Mouse (Mus musculus) brain, adult 2 months (tissue): ENCODE data around the gene Prlh.

Experiments
- DNase-seq: peaks from one replicate; pipeline ENCODE4 v3.0.0; 2011; ENCODE audit warnings: low read depth, low spot score

Gene Prlh

DNA sequence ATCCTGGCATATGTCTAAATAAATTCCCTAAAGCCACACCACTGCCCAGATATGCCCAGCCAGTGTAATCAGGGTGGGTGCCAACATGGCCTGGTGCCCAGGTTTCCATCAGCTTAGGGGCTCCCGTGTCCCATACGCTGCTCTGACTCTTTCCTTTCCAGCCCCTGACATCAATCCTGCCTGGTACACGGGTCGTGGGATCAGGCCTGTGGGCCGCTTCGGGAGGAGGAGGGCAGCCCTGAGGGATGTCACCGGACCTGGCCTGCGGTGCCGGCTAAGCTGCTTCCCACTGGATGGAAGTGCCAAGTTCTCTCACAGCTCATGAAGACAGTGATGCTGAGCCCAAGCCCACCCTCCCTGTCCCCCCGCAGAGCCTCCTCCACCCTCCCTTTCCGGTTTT is 780 bp downstream of the Prlh start:
- DNase-seq: no peak

DNA sequence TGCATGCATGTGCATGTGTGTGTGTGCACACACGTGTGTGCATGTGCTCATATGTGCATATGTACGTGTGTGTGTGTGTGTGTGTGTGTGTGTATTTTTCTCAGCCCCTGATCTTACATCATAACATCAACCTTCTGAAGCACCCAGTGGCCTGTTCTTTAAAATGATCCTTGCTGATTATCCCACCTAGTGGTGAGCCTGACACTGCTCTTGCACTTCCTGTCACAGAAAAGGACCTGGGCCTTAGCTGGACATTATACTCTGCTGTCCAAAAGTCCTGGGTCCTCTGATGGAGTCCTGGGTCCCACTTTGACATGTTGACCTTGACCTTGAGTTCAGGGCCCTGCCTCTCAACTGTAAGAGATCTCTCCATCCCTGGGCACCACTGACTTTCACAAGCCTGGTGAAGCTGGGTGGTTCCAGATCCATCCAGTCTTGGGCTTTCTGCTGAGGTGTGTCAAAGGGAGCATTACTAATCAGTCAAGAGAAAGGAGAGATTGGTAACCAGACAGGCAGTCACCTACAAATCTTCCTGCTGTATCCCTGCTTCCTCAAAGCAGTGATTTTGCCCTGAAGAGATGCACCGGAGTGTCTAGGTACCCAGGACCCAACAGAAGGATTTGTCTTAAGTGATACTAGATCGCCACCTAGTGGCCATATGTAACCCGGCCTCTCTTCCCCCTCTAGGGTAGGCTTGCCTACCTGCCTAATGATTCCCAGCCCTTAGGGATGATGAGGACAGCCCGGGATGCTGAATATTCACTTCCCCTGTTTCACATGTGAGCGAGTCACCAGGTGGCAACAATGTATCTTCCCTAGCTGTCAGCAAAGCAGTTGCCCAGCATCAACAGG is 3.6 kb downstream of the Prlh start:
- peak; percentile 85 for DNase-seq

DNA sequence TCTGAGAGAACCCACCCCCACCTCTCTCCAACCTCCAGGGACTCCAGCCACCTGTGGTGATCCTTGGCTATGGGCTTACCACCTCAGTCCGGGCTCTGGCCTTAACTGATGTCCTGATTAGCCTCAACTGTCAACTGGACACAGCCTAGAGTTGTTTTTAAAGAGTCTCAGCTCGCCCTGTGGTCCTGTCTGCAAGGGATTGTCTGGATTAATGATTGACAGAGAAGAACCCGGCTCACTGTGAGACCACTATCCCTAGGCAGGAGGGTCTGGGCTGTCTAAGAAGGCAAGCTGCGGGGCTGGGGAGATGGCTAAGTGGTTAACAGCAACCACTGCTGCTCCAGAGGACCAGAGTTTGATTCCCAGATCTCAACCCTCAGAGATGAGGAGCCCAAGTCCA is 9.6 kb downstream of the Prlh start:
- DNase-seq: no peak

DNA sequence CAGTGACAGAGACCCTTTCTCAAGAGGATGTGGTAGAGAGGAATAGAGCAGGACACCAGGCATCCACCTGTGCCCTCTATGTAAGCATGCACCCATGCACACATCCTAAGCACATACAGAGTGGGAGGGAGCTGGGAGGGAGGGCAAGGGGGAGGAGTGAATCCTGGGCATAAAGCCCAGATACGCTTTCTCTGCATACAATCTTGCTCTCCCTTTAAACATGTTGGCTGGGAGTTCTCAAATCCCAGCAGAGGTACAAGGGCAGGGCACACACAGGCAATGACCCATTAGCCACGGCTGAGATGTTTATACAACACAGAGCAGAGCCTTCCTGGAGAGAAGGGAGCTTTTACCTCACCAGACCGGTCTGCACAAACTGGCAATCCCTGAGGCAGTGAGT is 10.1 kb downstream of the Prlh start:
- no peak for DNase-seq

DNA sequence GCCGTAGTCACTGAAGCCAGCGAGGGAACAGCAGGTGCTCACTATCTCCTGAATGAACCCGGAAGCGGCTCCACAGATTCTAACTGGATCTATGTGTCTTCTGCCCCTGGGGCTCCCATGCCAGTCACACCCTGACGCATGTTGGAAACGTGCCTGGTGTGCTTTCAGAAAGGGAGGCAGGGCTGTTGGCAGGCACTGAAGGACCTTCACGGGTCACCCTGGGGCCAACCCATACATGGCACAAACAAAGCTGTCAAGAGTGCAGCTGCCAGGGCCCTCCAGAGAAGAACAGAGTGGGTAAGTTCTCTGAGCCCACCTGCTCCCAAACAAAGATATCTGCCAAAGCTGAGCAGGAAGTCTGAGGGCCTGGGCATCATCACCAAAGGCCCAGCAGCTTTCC is 14.7 kb downstream of the Prlh start:
- no peak for DNase-seq

DNA sequence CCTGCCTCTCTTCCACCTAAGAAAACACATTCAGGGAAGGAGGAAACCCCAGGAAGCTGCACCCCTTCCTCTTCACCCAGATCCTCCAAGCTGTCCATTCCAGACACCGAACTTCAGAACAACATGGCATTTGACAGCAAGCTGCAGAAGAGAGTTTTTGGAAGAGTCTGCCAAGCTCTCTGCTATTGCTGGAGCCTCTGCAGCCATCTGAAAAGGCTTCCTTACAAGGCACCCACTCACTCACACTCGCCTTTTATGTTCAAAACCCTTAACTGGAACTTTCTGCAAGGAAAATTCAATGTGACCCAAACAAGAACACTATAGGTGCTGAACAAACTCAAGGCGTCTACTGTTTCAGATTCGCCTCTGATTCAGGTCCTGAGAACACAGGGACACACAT is 15.7 kb downstream of the Prlh start:
- peak; percentile 68 for DNase-seq

DNA sequence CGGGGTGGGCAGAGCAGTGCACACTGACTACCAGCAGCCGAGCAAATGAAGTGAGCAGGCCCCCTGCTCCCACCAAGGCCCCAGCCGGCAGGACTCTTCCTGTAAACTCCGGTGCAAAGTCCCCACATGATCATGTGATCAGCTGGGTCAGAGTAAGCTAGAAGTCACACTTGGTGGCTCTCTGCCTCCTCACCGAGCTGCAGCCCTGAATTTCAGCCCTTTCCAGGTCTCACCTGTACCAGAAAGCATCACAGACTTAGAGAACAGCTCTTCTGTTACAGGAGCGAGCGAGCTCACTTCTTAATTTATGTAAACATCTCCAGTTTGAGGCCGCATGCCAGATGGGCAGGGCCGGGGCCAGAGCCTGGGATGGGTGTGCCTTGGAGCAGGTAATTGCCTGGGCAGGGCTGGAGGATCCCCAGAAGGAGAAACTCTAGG is 16.5 kb downstream of the Prlh start, which contains the start of gene Rab17:
Gene Rab17 (minus strand): TSS at position 315 of the 438 bp plus-strand sequence.
- no peak for DNase-seq

DNA sequence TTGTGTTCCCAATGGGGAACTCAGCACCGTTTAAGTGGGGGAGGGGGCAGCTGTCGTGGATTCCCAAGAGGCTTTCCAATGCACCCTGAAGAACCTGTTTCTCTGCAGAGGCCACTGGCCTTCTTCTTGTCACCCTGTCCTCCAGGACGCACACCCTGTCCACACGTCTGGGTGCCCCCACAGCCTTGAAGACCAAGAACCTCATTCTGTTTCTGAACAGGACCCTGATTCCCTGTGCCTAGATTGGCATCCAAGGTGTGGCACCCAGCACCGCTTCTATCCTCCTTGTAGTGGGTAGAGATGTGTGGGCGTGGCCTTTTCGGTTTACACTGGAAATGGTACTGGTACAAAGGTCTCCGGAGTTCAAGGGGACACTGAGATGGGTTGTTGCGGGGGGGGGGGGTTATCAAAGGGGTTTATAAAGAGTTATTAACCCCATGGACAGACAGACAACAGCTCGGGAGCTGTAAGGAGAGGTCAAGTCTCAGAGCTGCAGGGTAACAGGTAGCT is 17.0 kb downstream of the Prlh start:
- no peak for DNase-seq

DNA sequence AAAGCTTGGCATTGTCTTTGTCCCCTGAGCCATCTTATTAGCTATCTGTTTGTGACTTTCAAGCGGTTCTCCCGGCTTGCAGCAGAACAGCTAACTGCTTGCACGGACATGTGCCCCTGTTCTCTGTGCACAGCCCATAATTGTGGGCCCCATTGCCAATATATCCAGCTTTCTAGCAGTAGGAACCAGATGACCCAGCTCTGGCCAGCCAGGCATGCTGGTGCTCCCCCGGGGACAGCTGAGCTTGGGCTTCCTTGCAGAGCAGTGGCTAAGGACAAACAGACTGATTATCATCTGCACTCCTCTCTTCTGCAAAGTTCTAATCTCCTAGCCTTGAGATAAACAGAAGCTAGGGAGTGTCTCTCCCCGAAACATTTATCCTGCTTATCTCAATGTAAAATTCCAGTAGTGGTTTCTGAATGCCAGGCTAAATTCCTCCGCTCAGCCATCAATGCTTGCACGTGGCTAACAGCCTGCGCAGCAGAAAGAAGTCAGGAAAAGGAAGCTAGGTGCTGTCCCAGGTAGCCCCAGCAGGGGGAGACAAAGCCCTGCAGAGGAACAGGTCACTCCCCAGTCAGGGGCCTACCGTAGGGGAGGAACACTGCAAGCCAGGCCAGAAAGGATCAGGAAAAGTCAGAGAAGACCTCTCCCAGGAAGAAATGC is 20.1 kb downstream of the Prlh start:
- peak; percentile 90 for DNase-seq

DNA sequence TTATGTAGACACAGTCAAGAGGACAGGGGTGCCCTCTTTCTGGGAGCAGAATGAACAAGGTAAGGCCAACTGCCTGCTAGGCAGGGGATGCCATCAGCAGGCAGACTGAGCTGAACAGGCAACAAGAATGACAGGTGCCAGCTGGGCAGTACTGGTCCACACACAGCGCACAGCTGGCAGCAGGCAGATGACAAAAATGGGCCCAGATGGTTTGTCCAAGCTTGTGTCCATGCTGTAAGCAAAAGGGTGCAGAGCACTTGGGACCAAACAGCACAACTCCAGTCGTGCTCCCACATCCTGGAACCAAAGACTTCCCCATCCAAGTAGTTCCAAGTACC is 20.6 kb downstream of the Prlh start:
- no peak for DNase-seq

DNA sequence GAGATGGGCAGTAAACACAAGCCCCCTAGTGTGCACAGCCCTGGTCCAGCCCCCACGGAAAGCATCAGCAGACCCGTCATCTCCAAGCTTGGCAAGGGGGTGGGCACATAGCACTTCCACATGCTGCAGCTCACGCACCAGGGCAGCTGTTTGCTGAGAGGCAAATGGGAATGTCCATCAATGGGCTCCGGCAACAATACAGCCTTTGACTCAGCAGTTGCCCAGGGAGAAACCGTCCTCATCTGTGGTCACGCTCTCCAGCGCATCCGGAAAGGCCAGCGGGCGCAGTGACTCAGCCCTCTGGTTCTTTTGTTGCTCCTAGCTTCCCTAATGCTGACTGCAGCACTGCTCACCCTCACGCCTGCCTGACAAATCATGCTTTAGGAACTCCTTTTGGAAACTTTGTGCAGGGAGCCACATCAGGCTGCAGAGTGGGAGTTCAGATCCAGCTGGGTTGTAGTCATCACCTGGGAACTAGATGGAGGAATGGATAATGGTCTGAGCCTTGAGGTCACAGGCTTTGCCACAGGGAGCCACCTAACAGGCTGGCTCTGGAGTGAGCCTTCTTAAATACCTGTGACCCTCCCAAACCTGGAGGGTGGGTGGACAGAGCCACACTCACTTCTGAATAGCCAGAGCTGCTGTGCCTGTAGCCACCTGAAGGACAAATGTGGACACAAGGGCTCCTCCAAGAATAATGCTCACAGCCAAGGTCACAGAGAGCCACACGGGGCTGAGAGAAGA is 22.2 kb downstream of the Prlh start:
- DNase-seq: peak; percentile 91

DNA sequence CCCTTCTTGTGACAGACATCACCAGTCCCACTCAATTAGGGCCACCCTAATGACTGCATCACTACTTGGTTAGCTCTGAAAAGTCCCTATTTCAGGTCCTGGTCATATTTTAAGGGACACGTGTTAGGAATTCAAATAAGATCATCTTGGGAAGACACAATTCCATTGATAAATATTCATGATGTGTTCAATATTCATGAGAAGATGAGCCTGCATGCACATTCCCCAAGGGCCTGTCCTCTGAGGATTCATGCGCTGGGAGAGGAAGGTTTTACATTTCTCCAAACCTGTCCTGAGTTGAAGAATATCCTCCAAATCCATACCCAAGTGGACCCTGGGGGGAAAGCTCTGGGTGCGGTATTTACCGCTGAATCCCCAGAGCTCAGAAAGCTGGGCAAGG is 23.1 kb downstream of the Prlh start:
- DNase-seq: no peak

DNA sequence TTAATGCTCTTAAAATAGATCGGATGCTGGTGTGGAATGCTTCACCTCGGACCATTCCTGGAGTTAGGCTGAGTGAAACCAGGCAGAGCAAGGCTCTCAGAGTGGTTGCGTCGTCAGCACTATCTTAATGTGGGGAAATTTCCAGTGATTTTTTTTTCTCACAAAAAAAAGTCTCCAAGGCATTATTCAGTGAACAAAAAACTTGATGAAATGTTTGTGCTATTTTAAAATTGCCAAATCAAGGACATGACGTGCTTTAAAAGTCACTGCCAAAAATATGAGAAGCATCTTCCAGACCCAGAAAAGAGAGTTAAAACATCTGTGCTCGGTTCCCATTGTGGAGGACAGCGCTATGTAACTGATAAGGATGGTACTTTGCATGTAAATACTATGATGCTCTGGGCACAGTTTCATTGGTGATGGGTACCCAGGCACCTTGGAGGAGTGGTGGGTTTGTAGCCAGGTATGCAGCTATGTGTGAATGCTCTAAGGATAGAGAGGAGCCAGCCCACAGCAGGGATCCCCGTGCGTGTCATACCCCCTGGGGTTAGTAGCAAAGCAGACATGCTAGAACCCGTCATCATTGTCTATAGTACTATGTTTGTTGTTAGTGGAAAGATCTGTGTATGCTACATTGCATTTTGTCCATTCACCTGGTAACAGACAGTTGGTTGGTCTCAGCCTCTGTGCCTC is 27.9 kb downstream of the Prlh start:
- DNase-seq: peak; percentile 78

DNA sequence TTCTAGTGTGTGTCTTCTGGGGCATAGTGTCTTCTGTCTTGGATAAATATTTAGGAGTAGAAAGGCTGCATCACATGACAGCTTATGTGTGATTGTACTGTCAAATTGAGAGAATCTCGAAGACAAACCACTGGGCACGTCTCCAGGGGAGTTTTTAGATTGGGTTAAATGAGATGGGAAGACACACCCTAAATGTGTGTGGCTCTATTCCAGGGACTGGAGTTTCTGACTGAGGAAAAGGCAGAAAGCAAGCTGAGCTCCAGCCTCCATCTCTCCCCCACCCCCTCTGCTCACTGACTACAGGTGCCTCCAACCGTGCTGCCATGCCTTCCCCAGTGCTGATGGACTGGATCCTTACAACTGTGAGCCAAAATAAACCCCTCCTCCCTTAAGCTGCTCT is 28.4 kb downstream of the Prlh start:
- peak; percentile 47 for DNase-seq

DNA sequence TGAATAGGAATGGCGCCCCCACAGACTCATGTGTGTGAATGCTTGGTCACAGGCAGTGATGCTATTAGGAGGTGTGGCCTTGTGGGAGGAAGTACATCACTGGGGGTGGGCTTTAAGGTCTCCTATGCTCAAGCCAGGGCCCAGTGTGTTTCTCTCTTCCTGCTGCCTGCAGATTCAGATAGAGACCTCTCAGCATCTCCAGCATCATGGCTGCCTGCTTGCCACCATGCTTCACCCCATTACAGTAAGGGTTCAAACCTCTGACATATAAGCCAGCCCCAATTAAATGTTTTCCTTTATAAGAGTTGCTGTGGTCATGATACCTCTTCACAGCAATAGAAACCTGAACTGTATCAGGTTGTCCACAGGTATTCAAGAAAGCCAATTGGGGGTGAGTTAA is 43.0 kb downstream of the Prlh start:
- DNase-seq: no peak

DNA sequence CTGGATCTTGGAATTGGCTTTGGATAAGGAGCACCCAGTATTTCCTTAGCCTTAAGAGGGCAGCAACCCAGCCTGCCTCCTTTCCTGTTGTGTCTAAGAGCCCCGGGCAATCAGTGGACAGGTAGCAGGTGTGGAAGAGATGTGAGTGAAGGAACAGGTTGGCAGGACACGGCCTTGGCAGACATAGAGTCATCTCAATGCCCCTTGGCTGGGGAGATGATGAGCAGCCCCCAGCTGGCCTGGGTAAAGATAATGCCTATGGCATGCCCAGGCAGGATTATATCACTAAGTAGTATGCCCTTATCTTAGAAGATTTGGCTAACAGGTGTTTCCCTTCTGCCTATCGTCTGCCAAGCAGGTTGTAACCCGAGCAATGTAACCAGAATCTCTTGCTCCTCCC is 44.2 kb downstream of the Prlh start:
- DNase-seq: no peak

DNA sequence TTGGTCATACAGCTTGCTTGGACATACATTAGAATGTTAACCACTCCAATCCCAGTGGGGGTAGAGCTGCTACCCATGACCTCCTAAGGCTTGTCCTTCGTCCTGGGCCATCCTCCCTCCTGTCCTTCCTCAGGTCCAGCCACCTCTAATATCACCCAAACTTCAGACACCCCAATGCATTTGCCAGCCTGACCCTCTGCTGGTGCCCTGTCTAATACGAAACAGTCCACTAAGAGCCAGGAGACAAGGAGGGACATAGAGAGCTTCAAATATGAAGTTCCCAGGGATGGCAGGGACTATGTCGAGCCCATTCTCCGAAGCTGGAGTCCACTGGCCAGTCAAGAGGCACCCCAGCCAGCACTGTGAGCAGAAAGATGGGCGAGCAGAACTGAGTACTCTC is 44.7 kb downstream of the Prlh start:
- no peak for DNase-seq

DNA sequence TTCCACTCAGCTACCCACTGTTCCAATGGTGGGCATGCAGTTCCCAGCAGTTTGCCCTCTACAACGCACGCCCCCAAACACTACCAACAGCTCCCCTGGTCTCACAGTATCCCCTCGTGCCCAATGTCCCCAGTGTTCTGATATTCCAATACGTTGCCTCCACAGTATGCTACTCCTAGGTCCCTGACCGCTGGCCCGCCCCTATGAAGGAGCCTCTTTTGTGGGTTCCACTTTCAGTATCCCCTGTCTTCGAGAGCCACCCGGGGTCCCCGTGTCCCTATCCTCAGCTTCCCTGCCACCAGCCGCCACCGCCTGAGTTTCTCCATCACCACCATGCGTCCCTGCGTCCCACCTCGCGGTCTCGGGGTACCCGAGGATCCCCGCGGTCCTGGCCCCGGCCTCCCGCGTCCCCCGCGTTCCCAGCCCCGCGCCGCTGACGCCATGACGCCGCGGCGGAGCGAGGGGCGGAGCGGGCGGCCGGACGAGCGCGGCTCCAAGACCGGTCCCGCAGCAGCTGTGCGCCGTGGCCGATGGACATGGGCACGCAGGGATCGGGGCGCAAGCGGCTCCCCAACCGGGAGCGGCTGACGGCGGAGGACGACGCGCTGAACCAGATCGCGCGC is 45.5 kb downstream of the Prlh start, which contains the start of gene Lrrfip1:
Gene Lrrfip1 (plus strand): TSS at position 470 of the 623 bp plus-strand sequence.
- peak; percentile 75 for DNase-seq

DNA sequence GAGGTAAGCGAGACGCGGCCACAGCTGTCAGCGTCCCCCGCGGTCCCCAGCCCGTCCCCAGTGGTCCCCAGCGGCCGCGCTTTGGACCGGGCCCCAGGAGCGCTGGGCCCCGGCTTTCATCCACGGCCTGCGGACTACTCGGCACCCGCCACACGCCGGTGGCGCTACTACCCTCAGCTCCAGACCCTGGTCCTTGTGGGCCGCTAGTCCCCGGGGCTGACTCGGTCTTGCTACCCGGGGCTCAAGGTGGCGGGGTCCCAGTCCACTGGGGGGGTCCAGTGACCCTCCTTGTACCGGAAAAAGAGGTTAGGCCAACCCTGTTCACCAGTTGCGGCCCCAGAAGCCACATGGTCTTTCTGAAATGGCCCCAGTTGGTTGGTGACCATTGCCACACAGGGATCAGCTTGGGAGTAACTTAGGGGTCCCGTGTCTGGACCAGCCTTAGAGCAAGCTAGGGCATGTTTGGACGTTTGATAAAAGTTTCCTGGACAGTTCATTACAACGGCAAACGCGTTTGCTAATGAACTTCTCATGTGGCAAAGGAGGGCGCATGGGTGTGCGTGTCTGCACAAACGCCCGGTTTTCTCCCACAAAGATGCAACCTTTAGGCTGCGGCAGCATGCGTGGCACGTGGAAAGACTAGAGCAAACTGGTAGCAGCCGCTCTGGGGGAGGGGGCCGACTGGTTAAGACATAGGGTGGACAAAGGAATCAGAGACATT is 46.1 kb downstream of the Prlh start:
- peak; percentile 41 for DNase-seq

DNA sequence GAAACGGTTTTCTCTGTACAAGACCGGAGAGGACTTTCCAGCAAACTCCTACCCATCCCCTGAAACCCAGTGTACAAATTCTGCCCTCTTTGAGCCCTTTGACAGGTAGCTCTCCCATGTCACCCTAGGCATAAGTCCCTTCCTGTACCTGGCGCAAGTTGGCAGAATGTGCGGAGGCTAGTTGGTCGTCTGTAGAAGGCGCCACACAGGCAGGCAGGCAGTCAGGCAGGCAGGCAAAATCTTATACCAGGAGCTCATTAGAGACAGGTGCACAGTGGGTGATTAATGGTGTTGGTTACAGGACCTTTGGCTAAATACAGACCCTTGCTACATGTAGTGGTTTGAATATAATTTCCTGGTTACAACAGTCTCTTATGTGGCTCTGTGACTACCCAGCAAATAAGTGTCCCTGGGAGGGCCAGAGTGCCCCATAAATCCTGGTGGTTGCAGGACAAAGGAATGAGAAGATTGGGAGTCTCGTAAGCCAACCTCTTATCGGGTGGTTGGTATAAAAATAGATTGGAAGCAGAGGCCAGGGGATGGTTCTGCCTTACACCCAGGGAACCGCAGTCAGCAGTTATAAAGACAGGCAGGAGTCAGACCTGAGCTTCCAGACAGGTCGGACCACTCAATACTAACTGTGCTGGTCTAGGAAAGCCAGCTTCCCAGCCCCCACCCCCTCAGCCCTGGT is 47.1 kb downstream of the Prlh start:
- no peak for DNase-seq
